Mouse (Mus musculus): ENCODE measurements around the gene Ccr8.

DNA sequence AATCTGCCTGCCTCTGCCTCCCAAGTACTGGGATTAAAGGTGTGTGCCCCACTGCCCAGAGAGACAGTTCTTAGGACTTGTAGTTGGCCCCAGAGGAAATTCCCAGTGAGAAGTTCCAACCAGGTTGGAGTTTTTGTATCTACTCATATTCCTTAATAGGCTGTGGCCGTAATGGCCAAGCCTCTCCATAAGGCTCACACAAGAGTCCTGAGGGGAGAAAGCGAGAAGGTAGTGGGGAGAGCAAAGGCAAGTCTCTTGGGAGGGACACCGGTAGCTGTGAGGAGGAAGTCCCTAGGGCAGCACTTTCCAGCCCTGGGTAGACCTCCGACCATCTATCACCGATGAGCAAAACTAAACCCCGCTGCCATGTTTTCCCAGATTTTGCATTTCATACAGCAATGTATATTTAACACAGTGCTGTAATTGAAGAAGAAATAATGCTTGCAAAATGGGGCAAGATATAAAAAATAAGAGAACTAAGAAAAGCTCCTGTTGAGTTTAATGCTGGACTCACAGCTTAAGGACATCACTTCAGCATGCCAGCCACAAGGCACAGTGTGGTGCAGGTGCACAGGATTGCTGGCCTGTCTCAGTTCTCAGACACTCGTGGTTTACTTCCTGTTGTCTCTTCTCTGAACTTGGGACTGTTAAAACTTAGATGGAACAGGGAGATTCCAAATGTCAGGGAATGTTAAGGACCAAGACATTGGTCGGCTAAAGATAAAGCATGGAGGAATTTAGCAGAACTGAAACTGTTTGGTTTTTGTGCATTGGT is 41.3 kb downstream of the Ccr8 start:
- no peak for TF ChIP-seq POLR2A (IDR thresholded peaks at IDR 0.05; ENCODE audit: low read depth, low read length)
- TF ChIP-seq CTCF (IDR thresholded peaks at IDR 0.05; ENCODE audit: extremely low read depth, insufficient read depth, insufficient read length, insufficient replicate concordance) = no peak
